Mouse (Mus musculus) olfactory bulb, adult 2 months (tissue): Measurements from ENCODE around the gene Rln3.

Experiments used
- CTCF ChIP-seq: fragments of 200-500 bp; IDR thresholded peaks from 2 replicates; pipeline ENCODE4 v1.5.1; 2012; ENCODE audit warnings: low read depth, mild to moderate bottlenecking, low read length, moderate library complexity; ENCODE audit not compliant: insufficient read depth
- POLR2A ChIP-seq: fragments of 200-500 bp; IDR thresholded peaks from 2 replicates; pipeline ENCODE4 v1.6.1; 2012; ENCODE audit warnings: mild to moderate bottlenecking, low read depth, low read length, moderate library complexity; ENCODE audit not compliant: insufficient read depth

GRCm38 (mm10) chr8:84076849-84077248 is 32.0 kb upstream of the Rln3 start:
- no peak for TF ChIP-seq POLR2A
- TF ChIP-seq CTCF = no peak
